Mouse (Mus musculus) spleen, postnatal 10 days (tissue): ENCODE data around the gene Zfp704.

Source experiments
- DNase-seq, 2 experiments: peaks; one replicate each; pipeline ENCODE4 v3.0.0; 2021 to 2022; ENCODE audit warnings: low spot score in 2 of 2

The Zfp704 gene

DNA sequence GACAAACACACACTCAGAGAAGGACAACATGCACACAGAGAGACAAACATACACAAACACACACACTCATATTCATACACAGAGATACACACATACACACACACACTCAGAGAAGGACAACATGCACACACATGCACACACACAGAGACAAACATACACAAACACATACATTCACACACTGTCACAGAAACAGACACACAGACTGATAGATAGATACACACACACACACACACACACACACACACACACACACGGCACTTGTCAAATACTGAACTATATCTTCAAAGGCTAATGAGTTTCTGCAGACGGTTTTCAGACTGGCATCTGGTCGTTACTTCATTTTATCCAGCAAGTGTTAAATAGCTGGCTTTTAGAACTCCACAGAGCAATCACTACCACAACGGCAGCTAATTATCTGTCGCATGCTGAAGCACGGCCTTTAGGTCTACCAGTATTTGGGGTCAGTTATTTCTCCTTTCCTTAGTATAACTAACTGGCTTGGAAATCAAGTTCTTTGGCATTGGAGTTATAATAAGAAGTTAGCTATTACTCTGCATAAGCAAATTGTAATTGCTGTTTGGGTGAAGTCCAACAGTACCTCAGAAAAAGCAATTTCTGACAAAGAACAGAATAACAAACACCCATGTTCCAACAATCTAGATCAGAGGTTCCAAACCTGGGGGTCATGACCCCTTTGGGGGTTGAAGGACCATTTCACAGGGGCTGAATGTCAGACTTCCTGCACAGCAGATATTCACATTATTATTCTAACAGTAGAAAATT lies 51.9 kb downstream of the Zfp704 start:
- DNase-seq, result no peak

DNA sequence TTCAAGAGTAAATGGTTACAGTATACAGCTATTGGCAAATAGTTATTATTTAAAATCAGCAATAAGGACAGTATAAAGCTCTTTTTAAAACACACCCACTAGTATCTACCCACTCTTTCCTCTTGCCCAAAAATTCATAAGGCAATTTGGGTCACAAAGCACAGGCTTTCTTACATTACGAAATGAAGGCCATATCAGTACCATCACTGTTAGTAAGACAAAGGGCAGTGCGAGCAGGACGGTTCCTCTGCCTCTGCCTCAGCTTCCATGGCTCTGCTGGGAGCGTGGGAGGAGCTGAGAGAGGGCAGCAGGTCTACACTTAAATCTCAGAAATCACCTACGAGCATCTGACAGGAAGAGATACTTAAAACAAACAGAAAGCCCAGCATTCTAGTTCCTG lies 53.7 kb downstream of the Zfp704 start:
- no peak for DNase-seq

DNA sequence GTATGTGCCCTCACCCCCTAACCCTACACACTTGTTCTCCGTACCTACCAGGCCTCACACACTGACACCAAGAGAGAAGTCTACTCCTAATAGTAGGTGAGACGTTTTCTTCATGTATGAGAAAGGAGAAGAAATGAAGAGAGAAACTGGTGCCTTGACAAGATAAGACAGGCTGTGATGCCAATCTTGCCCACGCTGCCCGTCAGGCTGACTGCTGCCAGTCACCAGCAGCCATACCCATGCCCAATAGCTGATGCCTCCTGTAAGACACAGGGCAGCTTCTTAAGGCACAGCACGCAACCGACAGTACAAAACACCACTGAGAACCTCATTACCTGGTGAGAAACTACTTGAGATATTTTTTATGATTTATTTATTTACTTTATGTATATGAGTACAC lies 55.0 kb downstream of the Zfp704 start:
- no peak for DNase-seq

DNA sequence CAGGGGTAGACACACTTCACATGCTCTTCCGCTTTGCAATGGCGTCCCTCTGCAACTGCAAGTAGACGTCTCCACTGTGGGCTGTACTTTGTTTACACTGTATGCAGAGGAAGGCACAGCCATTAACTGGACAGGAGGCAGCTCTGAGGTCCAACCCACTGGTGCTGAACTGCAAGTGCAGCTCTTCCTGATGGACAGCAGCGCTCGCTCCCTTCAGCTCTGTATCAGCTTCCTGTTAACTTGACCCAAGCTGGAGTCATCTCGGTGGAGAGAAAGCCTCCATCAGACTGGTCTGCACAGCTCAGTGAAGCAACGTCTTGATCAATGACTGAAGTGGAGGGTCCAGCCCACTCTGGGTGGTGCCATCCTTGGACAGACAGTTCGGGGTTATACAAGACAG lies 57.6 kb downstream of the Zfp704 start:
- DNase-seq, result no peak

DNA sequence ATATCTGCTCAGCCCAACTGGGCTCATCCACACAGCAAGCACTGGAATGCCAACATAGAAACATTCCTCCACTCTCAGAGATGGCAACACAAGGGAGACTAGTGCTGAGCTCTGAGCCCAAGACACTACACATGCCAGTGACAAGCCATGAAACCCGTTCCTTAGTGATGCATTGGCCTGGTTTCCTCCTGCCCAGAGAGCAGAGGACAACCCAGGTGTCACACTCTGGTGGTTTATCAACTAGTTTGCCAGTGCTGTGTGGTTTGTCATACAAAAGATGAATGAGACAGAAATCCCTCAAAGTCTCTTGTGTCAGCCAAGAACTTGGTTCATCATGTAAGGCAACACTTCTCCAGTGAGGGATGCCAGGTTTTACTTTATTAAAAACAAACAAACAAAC lies 59.0 kb downstream of the Zfp704 start:
- no peak for DNase-seq

DNA sequence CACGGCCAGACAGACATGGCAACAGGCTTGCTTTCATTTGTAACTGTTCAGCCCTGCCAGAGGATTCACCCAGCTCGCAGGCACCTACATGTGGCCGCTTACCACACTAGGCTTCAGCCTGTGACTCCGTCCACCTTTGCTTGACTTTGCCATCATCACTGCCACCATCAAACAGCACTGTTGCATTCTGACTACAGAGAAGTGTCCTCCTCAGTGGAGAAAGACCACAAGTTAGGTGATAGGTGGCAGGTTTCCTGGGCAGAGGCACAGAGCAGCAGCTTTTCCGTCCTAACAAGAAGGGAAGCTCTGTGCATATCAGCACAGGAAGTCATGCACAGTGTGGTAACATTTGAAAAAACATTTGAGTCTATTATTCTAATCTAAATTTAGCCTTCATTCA lies 60.1 kb downstream of the Zfp704 start:
- no peak for DNase-seq

DNA sequence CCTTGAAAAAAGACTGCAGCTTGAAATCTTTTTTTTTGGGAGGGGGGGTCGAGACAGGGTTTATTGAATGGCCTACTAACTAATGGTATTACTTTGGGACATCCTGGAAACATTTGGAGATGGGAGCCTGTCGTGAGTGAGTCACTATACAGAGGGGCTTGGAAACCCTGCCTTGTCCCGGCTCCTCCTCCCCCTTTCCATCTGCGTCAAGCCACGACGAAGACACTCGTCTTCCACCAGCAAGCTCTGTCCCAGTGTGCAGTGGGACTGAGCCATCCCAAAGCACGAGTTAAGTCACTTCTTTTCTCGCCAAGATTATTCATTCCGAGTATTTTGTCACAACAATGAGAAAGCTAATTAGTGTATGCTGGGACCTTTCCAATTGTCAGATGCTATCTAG lies 61.7 kb downstream of the Zfp704 start:
- no peak for DNase-seq

DNA sequence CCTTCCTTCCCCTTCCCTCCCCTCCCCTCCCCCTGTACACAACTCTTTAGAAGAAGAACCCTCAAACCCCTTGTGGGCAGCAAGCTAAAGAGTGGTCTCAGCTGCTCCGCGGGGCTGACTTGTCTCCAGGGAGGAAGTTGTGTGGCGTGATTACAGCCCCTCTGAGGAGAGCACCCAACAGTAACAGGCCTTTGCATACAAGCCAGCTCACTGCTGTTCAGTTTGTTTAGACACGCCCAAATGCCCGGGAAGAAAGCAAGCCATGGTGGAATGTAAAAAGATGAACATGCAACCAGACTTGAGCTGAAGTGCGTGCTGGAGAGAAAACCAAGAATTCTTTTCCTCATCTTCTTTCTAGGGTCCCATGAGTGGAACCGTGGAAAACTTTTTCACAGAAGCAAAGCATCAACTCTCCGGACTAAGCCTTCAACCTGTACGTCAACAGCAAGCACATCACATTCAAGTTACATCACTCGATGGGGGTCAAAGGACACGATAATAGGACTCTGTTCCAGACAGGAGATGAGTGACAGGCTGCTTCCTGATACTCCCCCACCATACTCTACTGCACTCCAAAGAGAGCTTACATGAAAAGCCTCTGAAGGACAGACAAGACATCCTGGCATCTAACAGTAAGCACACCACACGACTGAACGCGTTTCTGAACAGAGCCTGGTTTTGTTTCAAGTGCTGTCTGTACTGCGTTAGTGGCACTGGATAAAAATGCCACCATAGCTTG lies 62.8 kb downstream of the Zfp704 start:
- no peak for DNase-seq

DNA sequence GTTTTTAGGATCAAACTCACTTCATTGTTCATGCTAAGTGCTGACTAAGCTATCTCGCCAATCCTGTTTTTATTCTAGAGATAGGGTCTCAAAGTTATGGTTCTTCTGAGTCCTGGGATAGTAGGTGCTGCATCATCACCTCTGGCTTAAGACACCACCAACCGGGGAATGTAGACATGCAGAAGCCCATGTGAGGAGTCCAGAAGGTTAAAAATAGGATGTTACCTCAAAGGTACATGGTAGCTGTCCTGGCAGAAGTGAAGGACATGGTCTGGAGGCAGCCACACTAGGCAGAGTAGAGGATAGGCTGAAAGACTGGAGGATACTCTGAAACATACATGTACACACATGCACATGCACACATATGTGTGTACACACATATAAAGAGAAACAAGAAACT lies 65.5 kb downstream of the Zfp704 start:
- no peak for DNase-seq

DNA sequence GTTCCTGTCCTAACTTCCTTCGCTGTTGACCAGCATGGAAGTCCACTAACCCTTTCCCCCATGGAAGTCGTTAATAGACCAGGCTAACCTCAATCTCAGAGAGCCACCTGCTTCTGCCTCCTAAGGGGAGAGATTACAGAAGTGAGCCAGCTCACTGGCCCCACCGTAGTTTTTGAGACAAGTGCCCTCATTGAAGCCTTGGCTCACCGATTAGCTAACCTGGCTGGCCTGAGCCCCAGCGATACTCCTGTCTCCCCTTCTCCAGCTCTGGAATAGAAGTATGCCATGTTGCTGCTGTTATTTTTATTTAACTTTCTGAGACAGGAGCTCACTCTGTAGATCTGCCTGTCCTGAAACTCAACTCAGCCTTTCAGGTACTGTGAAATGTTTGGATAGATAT lies 66.0 kb downstream of the Zfp704 start:
- no peak for DNase-seq

DNA sequence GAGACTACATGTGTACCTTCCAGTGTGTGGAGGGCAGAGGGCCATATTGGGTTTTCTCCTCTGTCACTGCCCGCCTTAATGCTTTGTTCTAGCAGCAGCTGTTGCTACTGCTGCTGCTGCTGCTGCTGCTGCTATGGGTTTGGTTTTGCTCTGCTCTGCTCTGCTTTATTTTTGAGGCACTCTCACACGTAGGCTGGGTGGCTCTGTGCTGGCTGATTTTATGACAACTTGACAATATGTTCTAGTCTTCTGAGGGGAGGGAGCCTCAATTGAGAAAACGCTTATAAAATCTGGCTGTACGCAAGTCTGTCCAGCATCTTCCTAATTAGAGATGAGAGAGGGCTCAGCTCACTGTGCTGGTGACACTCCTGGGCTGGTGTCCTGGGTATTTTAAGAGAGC lies 66.4 kb downstream of the Zfp704 start:
- DNase-seq, result no peak

DNA sequence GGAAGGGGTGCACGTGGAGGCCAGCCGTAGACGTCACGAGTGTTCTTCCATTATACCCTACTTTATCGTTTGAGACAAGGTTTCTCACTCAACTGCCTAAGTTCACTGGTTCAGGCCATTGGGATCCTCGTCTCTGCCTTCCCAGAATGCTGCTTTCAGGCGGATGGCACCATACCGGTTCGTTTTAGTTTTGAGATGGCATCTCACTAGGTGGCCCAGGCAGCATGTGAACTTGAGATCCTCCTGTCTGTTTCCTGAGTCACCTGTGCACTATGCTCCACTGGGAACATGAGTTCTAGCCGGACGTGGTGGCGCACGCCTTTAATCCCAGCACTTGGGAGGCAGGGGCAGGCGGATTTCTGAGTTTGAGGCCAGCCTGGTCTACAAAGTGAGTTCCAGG lies 68.3 kb downstream of the Zfp704 start:
- DNase-seq, result no peak

DNA sequence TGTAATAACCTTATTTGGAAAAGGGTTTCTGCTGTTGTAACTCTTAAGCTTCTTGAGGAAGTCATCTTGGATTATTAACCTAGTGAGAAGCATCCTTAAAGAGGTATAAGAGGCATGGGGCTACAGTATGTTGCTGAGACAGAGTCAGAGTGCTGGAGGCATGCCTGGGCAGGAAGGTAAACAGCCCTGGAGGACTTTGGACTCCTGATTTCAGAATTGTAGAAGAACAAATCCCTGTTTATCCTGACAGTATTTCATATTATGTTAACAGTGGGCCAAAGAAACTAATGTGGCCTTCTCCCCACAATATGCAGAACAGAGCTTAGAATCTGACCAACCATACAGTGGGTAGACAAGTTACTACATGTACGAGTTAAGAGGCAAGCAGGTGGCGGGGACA lies 71.4 kb downstream of the Zfp704 start:
- no peak for DNase-seq

DNA sequence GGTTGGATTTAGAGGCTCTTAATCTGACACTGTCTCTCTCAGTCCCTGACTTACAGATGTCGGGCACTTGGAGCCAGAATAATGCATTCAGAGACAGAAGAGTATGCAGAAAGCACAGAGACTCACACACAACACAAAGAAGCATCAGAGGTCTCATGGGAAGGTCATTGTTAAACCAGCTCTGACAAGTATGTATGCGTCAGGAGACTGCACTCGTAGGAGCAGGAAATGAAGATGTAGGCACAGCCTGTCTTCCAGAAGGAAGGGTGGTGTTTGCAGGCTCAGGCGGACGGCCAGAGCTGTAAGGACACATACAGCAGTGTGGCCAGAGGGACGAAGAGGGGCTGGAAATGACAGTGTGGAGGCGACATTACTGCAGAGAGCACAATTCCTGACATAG lies 72.0 kb downstream of the Zfp704 start:
- no peak for DNase-seq

DNA sequence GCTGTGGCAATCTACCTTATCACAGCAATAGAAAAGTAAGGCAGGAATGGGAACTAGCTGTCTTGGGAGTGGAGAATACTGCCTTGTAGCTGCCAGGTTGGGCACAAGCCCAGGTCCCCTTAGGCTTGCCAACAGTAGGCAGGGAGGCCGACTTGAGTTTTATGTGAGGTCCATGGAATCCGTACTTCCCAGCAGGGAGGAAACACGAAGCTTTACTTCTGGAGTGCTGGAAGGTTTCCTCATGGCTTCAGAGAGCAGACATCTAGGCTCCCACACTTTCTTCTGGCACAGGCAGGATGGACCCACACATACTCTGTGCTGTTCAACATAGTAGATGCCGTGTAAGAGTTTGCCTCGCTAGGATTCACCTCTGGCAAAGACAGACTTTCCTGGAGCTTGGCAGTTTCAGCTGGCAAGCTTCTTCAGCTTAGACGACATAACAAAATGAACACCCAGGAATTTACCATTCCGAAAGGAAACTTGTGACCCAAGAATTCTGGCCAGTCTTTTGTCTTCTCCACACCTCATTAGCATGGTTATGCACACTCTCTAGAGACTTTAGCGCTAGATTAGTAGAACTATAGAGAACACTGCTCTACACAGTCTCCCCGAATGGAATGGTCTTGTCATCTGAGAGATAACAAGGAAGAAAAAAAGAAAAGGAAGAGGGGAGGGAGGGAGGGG lies 79.6 kb downstream of the Zfp704 start:
- no peak for DNase-seq

DNA sequence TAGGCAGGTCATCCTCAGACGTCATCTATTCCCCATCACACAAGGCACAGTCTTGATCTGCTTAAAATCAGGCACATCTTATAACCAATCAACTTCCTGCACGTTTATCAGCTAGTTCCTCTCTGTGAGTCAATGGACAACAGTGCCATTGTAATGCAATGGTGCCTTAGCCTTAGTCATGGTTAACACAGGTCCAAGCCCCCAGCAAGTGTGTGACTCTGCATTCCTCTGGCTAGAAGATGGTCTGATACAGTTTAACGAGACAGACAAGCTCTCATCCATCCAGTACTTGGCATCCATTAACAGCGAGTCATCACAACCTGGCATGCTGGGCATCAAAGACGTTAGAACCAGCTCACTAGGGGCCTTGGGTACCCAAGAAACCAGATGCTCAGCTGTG lies 85.5 kb downstream of the Zfp704 start:
- DNase-seq, result no peak

DNA sequence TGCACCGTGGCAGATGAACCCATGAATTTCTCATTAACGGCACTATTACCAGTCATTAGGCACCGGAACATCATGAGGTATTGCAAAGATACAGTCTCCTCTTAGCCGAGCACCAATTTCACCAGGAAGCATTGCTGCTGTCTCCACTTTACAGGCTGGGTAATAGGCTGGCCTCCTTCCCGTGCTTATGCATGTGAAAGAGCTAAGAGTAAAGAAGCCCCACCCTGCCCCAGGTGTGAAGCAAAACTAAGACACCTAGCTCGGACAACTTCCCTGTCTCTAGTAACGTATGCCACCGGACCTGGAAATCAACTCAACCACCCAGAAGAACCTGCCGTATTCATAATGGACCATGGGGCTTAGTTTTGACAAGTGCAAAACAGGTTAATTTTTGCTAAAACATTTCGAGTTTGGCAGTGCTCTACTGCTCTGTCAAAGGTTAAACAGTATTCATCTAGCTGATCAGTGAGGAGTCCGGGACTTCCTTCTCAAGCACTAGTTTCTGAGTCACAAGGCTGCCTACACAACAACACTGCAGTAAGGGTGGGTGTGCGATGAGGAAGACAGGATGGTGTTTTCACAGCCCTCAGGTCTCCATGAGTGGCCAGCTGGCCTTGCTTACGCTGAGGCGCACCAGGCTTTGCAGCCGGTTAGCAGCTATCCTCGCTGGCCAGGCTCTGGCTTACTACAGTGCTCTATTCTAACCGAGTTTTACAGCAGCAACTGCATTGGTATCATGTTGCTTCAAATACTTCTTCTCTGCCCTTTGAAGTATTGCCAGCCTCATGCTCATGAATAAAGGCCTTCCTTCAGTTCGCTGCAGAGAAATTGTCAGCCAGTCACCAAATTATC lies 86.6 kb downstream of the Zfp704 start:
- no peak for DNase-seq

DNA sequence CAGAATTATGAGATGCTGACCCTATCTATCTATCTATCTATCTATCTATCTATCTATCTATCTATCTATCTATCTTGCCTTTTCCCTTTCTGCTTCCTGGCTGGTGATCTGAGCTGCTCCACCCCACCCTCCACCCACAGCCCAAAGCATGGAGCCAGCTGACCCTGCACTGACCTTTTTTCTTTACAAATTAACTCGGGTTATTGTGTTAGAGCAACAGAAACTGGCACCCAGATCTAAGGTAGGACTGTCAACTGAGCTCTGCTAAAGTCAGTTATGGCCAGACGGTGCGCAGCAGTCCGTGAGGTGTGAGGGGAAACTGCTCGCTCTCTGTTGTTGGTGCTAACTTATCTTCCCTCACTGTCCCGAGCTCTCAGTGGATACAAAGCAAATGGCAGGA lies 87.9 kb downstream of the Zfp704 start:
- no peak for DNase-seq

DNA sequence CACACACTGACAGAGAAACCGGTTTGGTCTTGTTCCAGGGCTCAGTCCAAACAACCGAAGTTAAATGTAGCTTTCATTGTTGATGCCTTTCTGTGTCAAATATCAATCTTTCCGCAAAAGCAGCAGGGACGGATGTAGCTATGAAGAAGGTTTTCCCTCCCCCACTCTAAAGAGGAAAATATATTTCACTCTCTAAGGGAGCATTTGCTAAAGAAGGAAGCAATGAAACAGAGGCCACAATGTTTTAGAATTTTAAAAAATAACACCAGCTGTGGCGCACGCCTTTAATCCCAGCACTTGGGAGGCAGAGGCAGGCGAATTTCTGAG lies 89.2 kb downstream of the Zfp704 start:
- DNase-seq, result no peak

DNA sequence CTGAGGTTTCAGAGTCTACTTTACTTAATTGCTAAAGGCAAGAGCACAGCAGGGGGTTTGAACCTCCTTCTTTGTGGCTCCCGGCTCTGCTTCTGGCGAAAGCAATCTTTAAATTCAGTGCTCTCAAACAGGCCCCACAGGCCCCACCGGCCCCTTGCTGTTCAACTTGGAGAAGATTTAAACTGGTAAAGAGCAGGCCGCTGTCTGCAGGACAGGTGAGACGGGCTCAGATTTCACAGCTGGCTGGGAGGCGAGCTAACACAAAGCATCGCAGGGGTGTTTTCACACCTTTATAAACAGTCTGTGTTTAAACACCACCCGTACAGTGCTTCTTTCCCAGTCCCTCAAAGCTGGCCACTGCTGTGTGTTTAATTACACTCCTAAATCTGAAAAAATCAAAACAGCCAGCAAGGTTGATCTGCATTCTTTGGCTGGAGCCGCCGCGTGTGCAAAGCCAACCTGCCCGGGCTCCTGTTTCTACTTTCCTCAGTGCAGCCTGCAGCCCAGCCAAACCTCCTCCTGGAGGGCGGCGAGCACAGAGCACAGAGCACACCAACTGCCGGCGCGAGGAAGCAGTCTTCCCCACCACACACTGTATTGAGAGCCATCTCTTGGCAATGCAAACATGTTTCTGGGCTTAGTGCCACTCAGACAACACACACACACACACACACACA lies 89.7 kb downstream of the Zfp704 start:
- DNase-seq, result no peak

DNA sequence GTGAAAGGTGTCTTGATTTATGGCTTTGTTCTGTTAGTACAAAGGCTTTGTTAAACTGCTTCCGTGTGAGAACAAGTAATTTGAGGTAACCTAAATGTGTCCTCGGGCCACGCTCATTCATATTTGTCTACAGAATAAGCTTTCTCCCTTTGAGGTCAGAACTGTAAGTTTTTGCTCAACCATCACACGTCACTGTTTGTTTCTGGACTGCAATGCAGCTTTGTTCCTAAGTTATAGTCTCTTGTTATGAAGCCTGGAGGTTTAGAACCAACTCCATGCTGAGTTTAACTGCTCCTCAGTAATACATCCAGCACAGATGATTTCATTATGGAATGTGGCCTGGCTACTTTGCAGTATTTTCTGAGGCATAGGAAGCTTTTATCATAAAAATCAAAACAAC lies 90.4 kb downstream of the Zfp704 start:
- DNase-seq, result no peak

DNA sequence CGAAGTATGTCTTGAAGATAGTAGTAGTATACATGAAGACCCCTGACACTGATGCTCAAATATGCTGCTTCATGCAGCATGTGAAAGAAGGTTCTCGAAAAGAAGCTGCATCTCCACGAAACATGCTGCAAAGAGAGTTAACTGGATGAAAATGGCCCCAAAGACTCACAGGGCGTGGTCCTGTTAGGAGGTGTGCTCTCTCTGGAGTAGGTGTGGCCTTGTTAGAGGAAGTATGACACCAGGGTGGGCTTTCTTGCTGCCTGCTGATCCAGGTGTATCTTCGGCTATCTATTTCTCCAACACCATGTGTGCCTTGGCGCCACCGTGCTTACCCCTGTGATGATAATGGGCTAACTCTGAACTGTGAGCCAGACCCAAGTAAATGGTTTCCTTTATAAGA lies 90.9 kb downstream of the Zfp704 start:
- no peak for DNase-seq
